Mouse (Mus musculus) kidney, adult 2 months (tissue): ENCODE results near the gene Esyt3.

ENCODE experiments used
- CTCF ChIP-seq: fragments of 200-500 bp; conservative IDR thresholded peaks from 2 replicates; pipeline ENCODE4 v1.5.1; 2011; ENCODE audit warnings: low read depth, mild to moderate bottlenecking, control low read depth, low read length, moderate library complexity, mixed read lengths; ENCODE audit not compliant: insufficient read depth, insufficient read length
- POLR2A ChIP-seq: fragments of 200-500 bp; IDR thresholded peaks from one replicate; pipeline ENCODE4 v1.6.1; 2011; ENCODE audit warnings: low read depth, low read length, control low read depth

- TF ChIP-seq POLR2A (no peak), CTCF (no peak)
These were observed 38.4 kb downstream of the Esyt3 start for GRCm38 (mm10) chr9:99320006-99320405.
